Mouse (Mus musculus) heart, postnatal 0 days (tissue): ENCODE results near the gene Slpi.

Experiments
- CTCF ChIP-seq: IDR thresholded peaks from 2 replicates; pipeline ENCODE4 v1.5.1; 2016; ENCODE audit warnings: antibody characterized with exemption, control low read depth, low read depth
- EP300 ChIP-seq: IDR thresholded peaks from 2 replicates; pipeline ENCODE4 v1.6.1; 2016; ENCODE audit warnings: antibody characterized with exemption, low read depth

- TF ChIP-seq CTCF (no peak), EP300 (no peak)
Measured at GRCm38 (mm10) chr2:164425401-164425800, 36.5 kb upstream of the Slpi start.
